Mouse (Mus musculus): Measurements from ENCODE around the gene Bmi1. TPM values are rescaled to one million over a fixed set of nuclear protein-coding genes. Genes with fewer than 3 reads are reported as not detected.

The Bmi1 gene
- total RNA-seq, 2 experiments from 2014 or later = 25.3 to 29.2 TPM

- no peak for DNase-seq (ENCODE audit: low spot score in 2 of 2)
Measured at GRCm38 (mm10) chr2:18686826-18687519, 10.2 kb downstream of the Bmi1 start.

GRCm38 (mm10) chr2:18687671-18688170 is 10.9 kb downstream of the Bmi1 start:
- DNase-seq (ENCODE audit: low spot score in 2 of 2) = no peak

GRCm38 (mm10) chr2:18688286-18688685 is 11.5 kb downstream of the Bmi1 start:
- no peak for DNase-seq (ENCODE audit: low spot score in 2 of 2)

- peak; percentile 46 to 79 for DNase-seq (ENCODE audit: low spot score in 2 of 2)
Measured at GRCm38 (mm10) chr2:18688708-18689063, 11.9 kb downstream of the Bmi1 start.

- DNase-seq (ENCODE audit: low spot score in 2 of 2) = peak in 1 of 2 experiments; percentile 45
Measured at GRCm38 (mm10) chr2:18689064-18689921, 12.5 kb downstream of the Bmi1 start.

GRCm38 (mm10) chr2:18690055-18690691 is 13.4 kb downstream of the Bmi1 start:
- DNase-seq (ENCODE audit: low spot score in 2 of 2) = peak in 1 of 2 experiments; percentile 45

GRCm38 (mm10) chr2:18690756-18691155 is 13.9 kb downstream of the Bmi1 start:
- no peak for DNase-seq (ENCODE audit: low spot score in 2 of 2)

GRCm38 (mm10) chr2:18692031-18692430 is 15.2 kb downstream of the Bmi1 start:
- no peak for DNase-seq (ENCODE audit: low spot score in 2 of 2)

GRCm38 (mm10) chr2:18692548-18692947 is 15.7 kb downstream of the Bmi1 start:
- DNase-seq (ENCODE audit: low spot score in 2 of 2) = no peak

- DNase-seq (ENCODE audit: low spot score in 2 of 2) = no peak
Measured at GRCm38 (mm10) chr2:18693491-18693870, 16.7 kb downstream of the Bmi1 start.

GRCm38 (mm10) chr2:18693871-18694610 is 17.2 kb downstream of the Bmi1 start, which contains the start of gene Spag6:
TSS of gene Spag6 (plus strand) at chr2:18694032.
- DNase-seq (ENCODE audit: low spot score in 2 of 2) = peak; percentile 45 to 80

- no peak for DNase-seq (ENCODE audit: low spot score in 2 of 2)
Measured at GRCm38 (mm10) chr2:18694611-18694950, 17.8 kb downstream of the Bmi1 start.

- DNase-seq (ENCODE audit: low spot score in 2 of 2) = no peak
Measured at GRCm38 (mm10) chr2:18695163-18695562, 18.3 kb downstream of the Bmi1 start.

GRCm38 (mm10) chr2:18695629-18696150 is 18.9 kb downstream of the Bmi1 start:
- DNase-seq (ENCODE audit: low spot score in 2 of 2) = no peak

GRCm38 (mm10) chr2:18697591-18698244 is 20.9 kb downstream of the Bmi1 start:
- DNase-seq (ENCODE audit: low spot score in 2 of 2) = no peak

- DNase-seq (ENCODE audit: low spot score in 2 of 2) = peak in 1 of 2 experiments; percentile 23
Measured at GRCm38 (mm10) chr2:18698663-18699385, 22.0 kb downstream of the Bmi1 start.

GRCm38 (mm10) chr2:18699401-18699990 is 22.7 kb downstream of the Bmi1 start:
- no peak for DNase-seq (ENCODE audit: low spot score in 2 of 2)

- DNase-seq (ENCODE audit: low spot score in 2 of 2) = no peak
Measured at GRCm38 (mm10) chr2:18710356-18710755, 33.5 kb downstream of the Bmi1 start.

GRCm38 (mm10) chr2:18713071-18713470 is 36.3 kb downstream of the Bmi1 start:
- no peak for DNase-seq (ENCODE audit: low spot score in 2 of 2)

All from gastrocnemius, postnatal 4 days (tissue).